Comparison of ENCODE assay signal across 8 mouse cellular contexts in genomic region chr11:43426414-43426884, GRCm38 (mm10). TPM values are rescaled to one million over a fixed set of nuclear protein-coding genes. Genes with fewer than 3 reads are reported as not detected.
DNase-seq lines count a peak whose midpoint lies in the region; ATAC-seq lines count a peak whose summit lies in the region.

No protein-coding gene starts in this region.

- H3K4me1 ChIP-seq in heart, embryonic 13.5 days = peaks cover 13% of the 10 kb centered on the region
- peaks cover 3% of the 10 kb centered on the region; the same call in 1 of the 2 replicates for H3K4me1 ChIP-seq in limb, embryonic 12.5 days (replicated peaks)

- H3K27me3 ChIP-seq in heart, embryonic 13.5 days (replicated peaks) = no peaks in the 10 kb centered on the region; the same call in 1 of the 2 replicates
- no peaks in the 10 kb centered on the region for H3K27me3 ChIP-seq in limb, embryonic 12.5 days

- peak; percentile 35 for DNase-seq in adrenal gland, postnatal 10 days
- no peak for DNase-seq in adrenal gland, postnatal 25 days
- DNase-seq in urinary bladder, postnatal 36 days (ENCODE audit: low spot score in 2 of 2) = peak; percentile 9
- no peak for DNase-seq in urinary bladder, postnatal 10 days (ENCODE audit: low spot score)
- DNase-seq in neural tube, embryonic 10.5 days (ENCODE audit: extremely low spot score, low spot score) = peak; percentile 22
- no peak for DNase-seq in layer of hippocampus, postnatal 36 days

- H3K27ac ChIP-seq in heart, embryonic 13.5 days (replicated peaks) = peak overlapping the region; percentile 78
- peak overlapping the region; percentile 41; the same call in 1 of the 2 replicates for H3K27ac ChIP-seq in limb, embryonic 12.5 days

- H3K36me3 ChIP-seq in heart, embryonic 13.5 days = peaks cover 27% of the 10 kb centered on the region
- H3K36me3 ChIP-seq in limb, embryonic 12.5 days = peaks cover 9% of the 10 kb centered on the region; the same call in 1 of the 2 replicates

- WGBS in heart, embryonic 13.5 days = 17% methylated on average over 7 of the region's 7 CpGs
- WGBS in limb, embryonic 12.5 days = 18% methylated on average over 7 of the region's 7 CpGs

- peak overlapping the region; percentile 70 for H3K4me3 ChIP-seq in heart, embryonic 13.5 days
- H3K4me3 ChIP-seq in limb, embryonic 12.5 days (replicated peaks) = peak overlapping the region; percentile 56

- ATAC-seq in heart, embryonic 13.5 days (ENCODE audit: extremely low read depth, insufficient number of reproducible peaks, low FRiP score, low TSS enrichment) = 0 out of 2 replicates have a peak, but pooled peaks have one; percentile 24
- ATAC-seq in limb, embryonic 12.5 days (ENCODE audit: insufficient number of reproducible peaks, insufficient read depth, low FRiP score, low TSS enrichment, low read depth) = peak; percentile 79

- H3K9ac ChIP-seq in heart, embryonic 13.5 days = peak overlapping the region; percentile 86
- H3K9ac ChIP-seq in limb, embryonic 12.5 days (replicated peaks) = no peak overlapping the region

- peak overlapping the region; percentile 70 for H3K4me2 ChIP-seq in heart, embryonic 13.5 days
- H3K4me2 ChIP-seq in limb, embryonic 12.5 days = peak overlapping the region; percentile 53

- H3K9me3 ChIP-seq in heart, embryonic 13.5 days = no peaks in the 10 kb centered on the region
- no peaks in the 10 kb centered on the region for H3K9me3 ChIP-seq in limb, embryonic 12.5 days

RNA-seq across cellular contexts. Expression of gene Pttg1, which starts 0.4 kb away (rescaled TPM):
- total RNA-seq in adrenal gland, postnatal 10 days (2021) = 10 to 100 TPM; 44.3 to 48.8 TPM
- 39.1 and 47.9 TPM in 2 replicates for total RNA-seq in adrenal gland, postnatal 25 days (2021)
- 113 and 117 TPM in 2 replicates for polyA plus RNA-seq in heart, embryonic 13.5 days (2015; fragmentation: Nextera tagmentation; extraction: Ambion mirVana)
- polyA plus RNA-seq in limb, embryonic 12.5 days (2016; fragmentation: Nextera tagmentation; extraction: Ambion mirVana) = 104 and 106 TPM in 2 replicates
- total RNA-seq in layer of hippocampus, postnatal 36 days (2021) = 10 to 100 TPM; 20.6 to 26.4 TPM

RNA-seq across cellular contexts. Expression of gene Slu7, which starts 7.1 kb away (rescaled TPM):
- 10 to 100 TPM; 36.4 to 38.6 TPM for total RNA-seq in adrenal gland, postnatal 10 days (2021)
- 41.8 and 48.1 TPM in 2 replicates for total RNA-seq in adrenal gland, postnatal 25 days (2021)
- 32.0 and 36.8 TPM in 2 replicates for polyA plus RNA-seq in heart, embryonic 13.5 days (2015; fragmentation: Nextera tagmentation; extraction: Ambion mirVana)
- 58.5 and 68.0 TPM in 2 replicates for polyA plus RNA-seq in limb, embryonic 12.5 days (2016; fragmentation: Nextera tagmentation; extraction: Ambion mirVana)
- total RNA-seq in layer of hippocampus, postnatal 36 days (2021) = 10 to 100 TPM; 59.6 to 60.1 TPM

RNA-seq across cellular contexts. Expression of gene C1qtnf2, which starts 47.6 kb away (rescaled TPM):
- total RNA-seq in adrenal gland, postnatal 10 days (2021) = 10 to 100 TPM; 11.7 to 12.1 TPM
- 4.2 and 6.7 TPM in 2 replicates for total RNA-seq in adrenal gland, postnatal 25 days (2021)
- polyA plus RNA-seq in heart, embryonic 13.5 days (2015; fragmentation: Nextera tagmentation; extraction: Ambion mirVana) = 3.0 and 3.3 TPM in 2 replicates
- 3.2 and 5.0 TPM in 2 replicates for polyA plus RNA-seq in limb, embryonic 12.5 days (2016; fragmentation: Nextera tagmentation; extraction: Ambion mirVana)
- total RNA-seq in layer of hippocampus, postnatal 36 days (2021) = 1 to 10 TPM; 1.2 to 1.6 TPM

Comparison
In these comparisons a context has a peak if more than half of its experiments do, and no peak if none do; other contexts are left out.
1. DNase-seq: peak in adrenal gland, postnatal 10 days (single experiment), urinary bladder, postnatal 36 days (2 of 2) and neural tube, embryonic 10.5 days (single experiment); none in adrenal gland, postnatal 25 days (single experiment), urinary bladder, postnatal 10 days (single experiment) and layer of hippocampus, postnatal 36 days (0 of 2).